Mouse (Mus musculus) heart, embryonic 10.5 days (tissue): ENCODE measurements at regions not wholly inside any gene's neighbourhood (a gene's known extent, or its start where the extent isn't known, plus 50 kb on each side); places are given as distances from the start of the nearest gene placed in this dataset.

Source experiments
- DNase-seq: peaks from one replicate; pipeline ENCODE4 v3.0.0-alpha.2; 2017; ENCODE audit warnings: low spot score
- H3K27ac ChIP-seq: fragments of 300-500 bp; sonication (generic); 2 replicates; pipeline ENCODE4 v1.5.1; 2016; ENCODE audit warnings: mild to moderate bottlenecking
- H3K27me3 ChIP-seq: fragments of 300-500 bp; sonication (generic); 2 replicates; pipeline ENCODE4 v1.6.1; 2016; ENCODE audit warnings: mild to moderate bottlenecking; ENCODE audit not compliant: poor library complexity, insufficient read depth, severe bottlenecking
- H3K36me3 ChIP-seq: fragments of 300-500 bp; sonication (generic); 2 replicates; pipeline ENCODE4 v1.6.1; 2016; ENCODE audit warnings: mild to moderate bottlenecking, moderate library complexity
- H3K4me1 ChIP-seq: fragments of 300-500 bp; sonication (generic); 2 replicates; pipeline ENCODE4 v1.6.1; 2016; ENCODE audit warnings: mild to moderate bottlenecking
- H3K4me3 ChIP-seq: fragments of 300-500 bp; sonication (generic); 2 replicates; pipeline ENCODE4 v1.5.1; 2016; ENCODE audit warnings: mild to moderate bottlenecking, moderate library complexity
- H3K9me3 ChIP-seq: fragments of 300-500 bp; sonication (generic); 2 replicates; pipeline ENCODE4 v1.6.1; 2016; ENCODE audit warnings: mild to moderate bottlenecking, moderate library complexity
- WGBS: fragments of 180-500 bp; shearing (Covaris S2); methylation state at CpG from one replicate; pipeline ENCODE4 v1.1.7; 2016; 5-methylcytosine and 5-hydroxymethylcytosine counted together

GRCm38 (mm10) chr1:73715571-73715970 lies 408.7 kb downstream of the Tns1 start:
- Histone ChIP-seq H3K4me1 (peaks cover 18% of the 10 kb centered on the region), H3K9me3 (no peaks in the 10 kb centered on the region), H3K36me3 (no peaks in the 10 kb centered on the region), H3K4me3 (no peak overlapping the region), H3K27ac (no peak overlapping the region), H3K27me3 (no peaks in the 10 kb centered on the region)
- DNase-seq: no peak
- WGBS: 62% methylated on average over 2 of the region's 2 CpGs

GRCm38 (mm10) chr1:73702428-73702842 lies 421.8 kb downstream of the Tns1 start:
- peaks cover 16% of the 10 kb centered on the region for H3K4me1 ChIP-seq
- no peak overlapping the region for H3K27ac ChIP-seq
- H3K9me3 ChIP-seq: no peaks in the 10 kb centered on the region
- H3K36me3 ChIP-seq: no peaks in the 10 kb centered on the region
- no peak for DNase-seq
- no peak overlapping the region for H3K4me3 ChIP-seq
- H3K27me3 ChIP-seq: no peaks in the 10 kb centered on the region
- 52% methylated on average over 4 of the region's 4 CpGs for WGBS

- 72% methylated on average over 2 of the region's 2 CpGs for WGBS
- no peaks in the 10 kb centered on the region for H3K36me3 ChIP-seq
- H3K27me3 ChIP-seq: no peaks in the 10 kb centered on the region
- no peak overlapping the region for H3K27ac ChIP-seq
- peaks cover 10% of the 10 kb centered on the region for H3K4me1 ChIP-seq
- no peaks in the 10 kb centered on the region for H3K9me3 ChIP-seq
- no peak for DNase-seq
- no peak overlapping the region for H3K4me3 ChIP-seq
Observed at GRCm38 (mm10) chr1:73693537-73693936, 430.7 kb downstream of the Tns1 start.

- peaks cover 8% of the 10 kb centered on the region for H3K4me1 ChIP-seq
- H3K27me3 ChIP-seq: no peaks in the 10 kb centered on the region
- WGBS: 77% methylated on average over 4 of the region's 4 CpGs
- H3K9me3 ChIP-seq: no peaks in the 10 kb centered on the region
- H3K36me3 ChIP-seq: no peaks in the 10 kb centered on the region
- H3K4me3 ChIP-seq: no peak overlapping the region
- peak overlapping the region; percentile 38; the same call in 1 of the 2 replicates for H3K27ac ChIP-seq
- DNase-seq: no peak
Observed at GRCm38 (mm10) chr1:73685734-73686133, 438.5 kb downstream of the Tns1 start.

- no peaks in the 10 kb centered on the region for H3K9me3 ChIP-seq
- H3K27me3 ChIP-seq: no peaks in the 10 kb centered on the region
- no peak overlapping the region for H3K4me3 ChIP-seq
- DNase-seq: no peak
- H3K4me1 ChIP-seq: peaks cover 8% of the 10 kb centered on the region
- H3K27ac ChIP-seq: no peak overlapping the region
- H3K36me3 ChIP-seq: no peaks in the 10 kb centered on the region
- WGBS: 66% methylated on average over 4 of the region's 4 CpGs
Observed at GRCm38 (mm10) chr1:73685066-73685465, 439.2 kb downstream of the Tns1 start.

DNA sequence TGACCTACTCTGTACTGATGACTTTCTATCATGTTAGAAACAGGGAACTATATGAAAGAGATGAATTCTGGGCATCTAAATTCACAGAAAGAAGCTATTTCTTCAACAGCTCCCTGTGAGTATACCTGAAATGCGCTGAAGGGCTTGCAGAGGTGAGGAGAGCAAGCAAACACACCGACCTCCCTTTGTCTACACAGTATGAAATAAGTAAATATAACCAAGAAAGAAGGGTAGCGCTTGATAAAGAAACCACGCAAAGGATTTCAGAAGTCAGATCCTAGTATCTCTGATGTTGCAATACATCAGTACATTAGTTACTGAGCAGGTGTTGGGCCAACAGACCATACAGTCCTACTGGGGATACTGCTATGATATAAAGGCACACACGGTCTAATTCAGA lies 440.1 kb downstream of the Tns1 start:
- Histone ChIP-seq H3K27ac (no peak overlapping the region), H3K9me3 (no peaks in the 10 kb centered on the region), H3K4me1 (peaks cover 8% of the 10 kb centered on the region), H3K36me3 (no peaks in the 10 kb centered on the region), H3K27me3 (no peaks in the 10 kb centered on the region), H3K4me3 (no peak overlapping the region)
- no peak for DNase-seq
- 89% methylated on average over 5 of the region's 5 CpGs for WGBS

DNA sequence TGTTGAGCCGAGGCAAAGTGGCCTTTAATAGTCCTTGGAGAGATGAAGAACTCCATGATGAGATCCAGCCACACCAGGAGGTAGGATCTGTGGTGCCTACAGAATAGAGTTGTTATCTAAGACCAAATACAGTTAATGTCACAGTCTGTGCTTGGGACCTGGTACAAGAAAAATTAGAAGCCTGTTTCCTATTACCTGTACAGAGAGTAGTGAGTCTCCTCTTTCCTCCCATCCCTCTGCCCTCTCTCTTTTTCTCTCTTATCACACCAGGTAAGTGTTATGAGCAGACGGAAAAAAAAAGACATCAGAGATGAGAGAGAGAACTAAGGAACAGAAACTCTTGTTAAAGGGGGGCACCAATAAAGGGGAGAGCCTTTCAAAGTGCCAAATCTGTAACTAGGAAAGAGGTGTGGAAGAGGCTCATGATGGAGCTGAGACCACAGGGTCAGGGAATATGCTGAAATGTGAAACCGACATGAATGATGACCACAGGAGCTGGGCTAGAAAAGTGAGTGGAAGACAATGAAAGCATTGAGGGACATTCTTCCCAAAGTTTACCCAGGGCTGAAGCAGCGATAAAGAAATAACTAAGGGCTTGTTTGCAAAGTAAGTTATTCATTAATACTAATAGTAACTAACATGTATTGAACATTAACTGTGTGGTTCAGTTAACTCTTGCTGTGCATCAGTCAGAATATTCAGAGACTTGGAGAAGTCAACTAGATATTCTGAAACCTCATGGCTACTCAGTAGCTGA lies 440.9 kb downstream of the Tns1 start:
- Histone ChIP-seq H3K9me3 (no peaks in the 10 kb centered on the region), H3K36me3 (no peaks in the 10 kb centered on the region), H3K27me3 (no peaks in the 10 kb centered on the region), H3K4me1 (peaks cover 8% of the 10 kb centered on the region), H3K4me3 (no peak overlapping the region), H3K27ac (no peak overlapping the region)
- 59% methylated on average over 4 of the region's 4 CpGs for WGBS
- DNase-seq: no peak

DNA sequence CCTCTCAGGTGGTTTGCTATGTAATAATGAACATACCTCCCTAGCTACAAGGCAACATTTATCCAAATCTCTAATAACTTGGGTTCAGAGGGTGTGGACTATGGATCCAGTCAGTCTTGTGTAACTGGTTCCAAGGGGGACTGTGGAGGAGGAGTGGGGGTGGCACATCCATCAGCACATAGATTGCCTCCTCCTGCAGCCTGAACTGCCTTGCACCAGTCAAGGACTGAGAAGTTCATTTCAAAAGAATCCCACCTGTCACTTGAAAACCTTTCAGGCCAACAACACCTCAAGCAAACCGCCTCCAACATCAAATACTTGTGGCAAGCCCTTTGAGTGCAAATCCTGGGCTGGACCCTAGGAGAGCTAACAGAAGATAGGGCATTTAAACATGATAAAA lies 442.6 kb downstream of the Tns1 start:
- WGBS: 50% methylated on average over 1 of the region's 1 CpGs
- no peaks in the 10 kb centered on the region for H3K36me3 ChIP-seq
- peaks cover 18% of the 10 kb centered on the region for H3K4me1 ChIP-seq
- DNase-seq: no peak
- H3K4me3 ChIP-seq: no peak overlapping the region
- no peaks in the 10 kb centered on the region for H3K9me3 ChIP-seq
- no peak overlapping the region for H3K27ac ChIP-seq
- H3K27me3 ChIP-seq: no peaks in the 10 kb centered on the region

- no peak overlapping the region for H3K4me3 ChIP-seq
Observed at GRCm38 (mm10) chr1:73680829-73681228, 443.4 kb downstream of the Tns1 start.

DNA sequence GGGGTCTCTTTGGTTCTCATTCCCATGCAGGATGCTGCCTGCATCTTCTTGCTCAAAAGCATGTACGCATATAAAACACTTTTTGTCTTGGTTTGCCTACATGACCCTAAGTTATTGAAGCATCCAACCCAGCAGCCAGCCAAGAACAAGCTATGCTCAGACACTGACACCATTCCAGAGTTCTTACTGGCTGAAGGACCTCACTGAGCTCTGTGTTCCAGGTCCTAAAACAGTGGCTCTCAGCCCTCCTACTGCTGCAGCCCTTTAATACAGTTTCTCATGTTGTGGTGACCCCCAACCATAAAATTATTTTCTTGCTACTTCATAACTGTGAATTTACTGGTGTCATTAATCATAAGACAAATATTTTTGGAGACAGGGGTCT lies 450.4 kb downstream of the Tns1 start:
- Histone ChIP-seq H3K27me3 (no peaks in the 10 kb centered on the region), H3K9me3 (no peaks in the 10 kb centered on the region), H3K27ac (no peak overlapping the region; the same call in 1 of the 2 replicates), H3K4me1 (peaks cover 34% of the 10 kb centered on the region), H3K4me3 (no peak overlapping the region), H3K36me3 (no peaks in the 10 kb centered on the region)
- 83% methylated on average over 1 of the region's 1 CpGs for WGBS
- DNase-seq: no peak

More at GRCm38 (mm10) chr1:73680829-73681228, 443.4 kb downstream of the Tns1 start:
- no peaks in the 10 kb centered on the region for H3K9me3 ChIP-seq
- DNase-seq: no peak
- WGBS: 64% methylated on average over 3 of the region's 3 CpGs
- H3K27ac ChIP-seq: no peak overlapping the region
- no peaks in the 10 kb centered on the region for H3K27me3 ChIP-seq
- peaks cover 21% of the 10 kb centered on the region for H3K4me1 ChIP-seq
- H3K36me3 ChIP-seq: no peaks in the 10 kb centered on the region

DNA sequence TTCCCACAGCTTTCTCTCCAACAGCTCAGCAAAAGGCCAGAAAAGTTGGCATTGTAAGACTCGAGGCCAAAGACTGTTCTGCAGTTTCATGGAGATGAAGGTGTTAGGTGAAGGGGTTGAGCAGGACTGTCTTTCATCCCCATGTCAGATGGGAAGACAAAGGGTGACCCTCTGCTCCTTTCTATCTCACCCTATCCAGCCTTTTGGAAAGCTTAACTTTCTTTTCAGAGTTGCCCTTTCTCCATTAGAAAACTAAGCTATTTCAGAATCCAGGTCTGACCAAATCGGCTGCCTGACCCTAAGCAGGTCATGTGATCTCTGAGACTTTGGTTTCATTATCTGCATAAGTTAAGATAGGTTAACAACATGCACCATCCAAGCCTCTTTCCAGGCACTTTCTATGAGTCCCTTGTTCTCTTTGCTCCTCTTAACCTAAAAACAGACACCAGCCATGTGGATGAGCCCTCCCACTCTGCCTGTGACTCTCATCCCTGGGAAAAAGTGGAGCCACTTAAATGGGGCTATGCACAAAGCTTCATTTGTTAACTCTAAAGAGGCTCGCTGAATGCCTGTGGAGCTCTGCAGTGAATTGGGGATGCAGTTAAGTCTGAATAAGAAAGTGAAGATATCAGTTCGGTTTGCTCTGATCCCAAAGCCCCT lies 450.9 kb downstream of the Tns1 start:
- no peaks in the 10 kb centered on the region for H3K9me3 ChIP-seq
- H3K4me1 ChIP-seq: peaks cover 35% of the 10 kb centered on the region
- WGBS: 33% methylated on average over 4 of the region's 4 CpGs
- peak overlapping the region; percentile 56; the same call in 1 of the 2 replicates for H3K27ac ChIP-seq
- no peaks in the 10 kb centered on the region for H3K27me3 ChIP-seq
- H3K36me3 ChIP-seq: no peaks in the 10 kb centered on the region
- no peak for DNase-seq
- H3K4me3 ChIP-seq: no peak overlapping the region

GRCm38 (mm10) chr1:73672239-73672638 lies 452.0 kb downstream of the Tns1 start:
- H3K27me3 ChIP-seq: no peaks in the 10 kb centered on the region
- no peak overlapping the region for H3K4me3 ChIP-seq
- no peaks in the 10 kb centered on the region for H3K9me3 ChIP-seq
- peaks cover 30% of the 10 kb centered on the region for H3K4me1 ChIP-seq
- peak overlapping the region; percentile 49; the same call in 1 of the 2 replicates for H3K27ac ChIP-seq
- WGBS: 41% methylated on average over 4 of the region's 4 CpGs
- H3K36me3 ChIP-seq: no peaks in the 10 kb centered on the region
- DNase-seq: peak; percentile 76

DNA sequence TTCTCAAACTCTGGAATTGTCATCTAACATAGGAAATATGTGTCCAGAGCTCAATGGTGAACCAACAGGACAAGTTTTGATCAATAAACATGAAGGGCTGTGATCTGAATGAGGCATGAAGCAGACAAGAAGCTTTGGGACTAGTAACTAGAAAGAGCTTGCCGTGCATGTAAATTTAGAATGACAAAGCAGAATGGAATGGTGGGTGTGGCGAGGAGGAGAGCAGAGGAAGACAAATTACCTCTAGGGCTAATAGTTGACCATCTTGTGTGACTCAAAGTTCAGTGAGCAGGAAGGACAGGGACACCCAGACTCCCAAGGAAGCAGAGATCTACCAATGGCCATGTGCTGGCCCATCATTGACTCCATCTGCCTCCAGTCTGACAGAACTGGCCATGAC lies 455.6 kb downstream of the Tns1 start:
- no peak overlapping the region for H3K4me3 ChIP-seq
- peaks cover 19% of the 10 kb centered on the region for H3K4me1 ChIP-seq
- DNase-seq: no peak
- 75% methylated on average over 2 of the region's 2 CpGs for WGBS
- H3K9me3 ChIP-seq: no peaks in the 10 kb centered on the region
- H3K27me3 ChIP-seq: no peaks in the 10 kb centered on the region
- no peak overlapping the region for H3K27ac ChIP-seq
- H3K36me3 ChIP-seq: no peaks in the 10 kb centered on the region
